Mouse (Mus musculus): ENCODE measurements around the gene Pmepa1.

Gene Pmepa1

GRCm38 (mm10) chr2:173223496-173223895 lies 52.8 kb downstream of the Pmepa1 start:
- no peak for DNase-seq

DNA sequence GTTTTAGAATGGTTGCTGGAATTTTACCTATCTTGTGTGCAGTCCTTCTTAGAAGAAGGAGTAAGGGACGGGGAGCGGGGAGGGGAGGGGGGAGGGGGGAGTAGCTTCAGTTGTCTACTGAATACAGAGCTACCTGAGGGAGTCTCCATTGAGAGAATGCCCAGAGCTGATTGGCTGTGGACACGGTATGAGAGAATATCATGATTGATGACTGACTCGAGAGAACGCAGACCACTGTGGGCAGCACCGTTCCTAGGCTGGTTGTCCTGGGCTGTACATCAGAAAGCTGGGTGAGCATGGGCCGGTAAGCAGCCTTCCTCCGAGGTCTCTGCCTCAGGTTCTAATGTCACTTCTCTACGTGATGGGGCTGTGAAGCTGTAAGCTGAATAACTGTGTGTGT lies 55.6 kb downstream of the Pmepa1 start:
- DNase-seq, result no peak

DNA sequence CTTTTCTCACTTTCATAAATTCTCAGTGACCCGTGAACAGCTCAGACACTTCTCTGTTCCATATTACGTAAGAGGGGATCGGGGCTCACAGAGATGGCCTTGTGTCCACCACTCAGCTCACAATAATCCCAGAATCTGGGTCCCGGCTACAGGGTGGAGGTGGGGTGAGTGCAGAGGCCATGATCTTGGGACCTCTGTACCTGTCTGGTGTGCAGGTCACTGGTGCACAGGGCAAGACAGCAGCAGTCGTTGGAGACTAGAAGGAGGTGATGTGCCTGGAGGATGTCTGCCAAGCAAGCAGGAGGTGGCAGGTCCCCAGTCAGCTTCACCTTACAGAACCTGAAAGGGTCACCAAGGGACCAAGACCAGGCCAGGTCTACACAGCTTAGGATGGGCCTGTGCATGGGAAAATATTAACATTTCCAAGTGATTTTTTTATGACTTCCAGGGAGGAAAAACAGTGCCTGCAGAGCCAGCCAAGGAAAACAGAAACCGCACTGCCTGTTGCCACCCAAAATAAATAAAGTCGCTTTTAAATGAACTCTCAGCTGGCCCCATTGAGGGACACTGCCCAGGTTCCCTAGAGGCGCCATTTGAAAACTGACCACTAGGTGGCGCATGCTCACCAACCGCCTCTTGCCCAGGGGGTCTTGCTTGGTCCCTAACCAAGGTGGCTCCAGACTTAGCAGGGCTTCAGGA lies 56.9 kb downstream of the Pmepa1 start:
- no peak for DNase-seq

GRCm38 (mm10) chr2:173218416-173219141 lies 57.8 kb downstream of the Pmepa1 start, which contains the start of gene Zbp1:
TSS of gene Zbp1 (minus strand) at chr2:173218923.
- DNase-seq, result no peak

- no peak for DNase-seq
Observed at GRCm38 (mm10) chr2:173217763-173218258, 58.5 kb downstream of the Pmepa1 start.

- DNase-seq, result no peak
Observed at GRCm38 (mm10) chr2:173217246-173217645, 59.1 kb downstream of the Pmepa1 start.

- no peak for DNase-seq
Observed at GRCm38 (mm10) chr2:173216840-173217239, 59.5 kb downstream of the Pmepa1 start.

- DNase-seq, result no peak
Observed at GRCm38 (mm10) chr2:173212227-173212626, 64.1 kb downstream of the Pmepa1 start.

DNA sequence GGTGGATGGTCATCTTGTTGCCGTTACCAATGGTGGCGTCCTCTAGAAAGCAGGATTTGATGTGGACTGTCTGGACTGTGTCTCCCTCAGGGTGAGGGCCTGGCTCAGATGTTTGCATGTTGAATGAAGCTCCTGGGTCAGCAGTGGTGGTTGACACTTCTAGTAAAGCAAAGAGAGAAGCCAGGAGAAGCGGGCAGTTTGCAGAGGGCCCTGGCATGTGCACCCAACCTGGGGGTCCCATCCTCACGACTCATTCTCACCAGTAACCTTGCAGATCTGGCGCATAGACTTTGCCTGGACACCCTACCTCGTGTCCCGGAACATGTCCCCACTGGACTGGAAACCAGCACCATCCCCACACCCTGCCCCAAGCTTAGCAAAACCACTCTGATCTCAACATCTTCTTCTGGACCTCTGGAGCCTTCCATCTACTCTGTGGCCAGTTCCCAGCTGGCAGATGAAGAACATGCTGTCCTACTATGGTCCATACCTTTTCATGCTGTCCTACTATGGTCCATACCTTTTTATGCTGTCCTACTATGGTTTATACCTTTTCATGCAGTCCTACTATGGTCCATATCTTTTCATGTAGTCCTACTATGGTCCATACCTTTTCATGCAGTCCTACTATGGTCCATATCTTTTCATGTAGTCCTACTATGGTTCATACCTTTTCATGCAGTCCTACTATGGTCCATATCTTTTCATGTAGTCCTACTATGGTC lies 67.1 kb downstream of the Pmepa1 start:
- no peak for DNase-seq

DNA sequence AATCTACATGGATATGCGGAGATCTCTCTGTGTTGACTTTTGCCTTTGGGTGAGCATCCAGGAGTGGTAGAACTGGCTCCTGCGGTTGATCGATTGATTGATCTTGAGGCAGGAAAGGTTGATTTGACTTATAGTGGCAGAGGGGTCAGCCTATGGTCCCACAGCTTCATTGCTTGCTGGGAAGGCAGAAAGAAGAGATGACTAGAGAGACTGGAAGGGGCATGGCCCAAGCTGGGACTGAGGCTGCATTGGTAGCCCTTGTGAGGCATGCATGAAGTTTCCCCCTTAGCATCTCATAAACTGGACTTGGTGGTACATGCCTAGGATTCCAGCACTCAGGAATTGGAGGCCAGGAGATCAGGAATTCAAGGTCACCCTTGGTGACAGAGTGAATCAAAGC lies 69.3 kb downstream of the Pmepa1 start:
- no peak for DNase-seq

DNA sequence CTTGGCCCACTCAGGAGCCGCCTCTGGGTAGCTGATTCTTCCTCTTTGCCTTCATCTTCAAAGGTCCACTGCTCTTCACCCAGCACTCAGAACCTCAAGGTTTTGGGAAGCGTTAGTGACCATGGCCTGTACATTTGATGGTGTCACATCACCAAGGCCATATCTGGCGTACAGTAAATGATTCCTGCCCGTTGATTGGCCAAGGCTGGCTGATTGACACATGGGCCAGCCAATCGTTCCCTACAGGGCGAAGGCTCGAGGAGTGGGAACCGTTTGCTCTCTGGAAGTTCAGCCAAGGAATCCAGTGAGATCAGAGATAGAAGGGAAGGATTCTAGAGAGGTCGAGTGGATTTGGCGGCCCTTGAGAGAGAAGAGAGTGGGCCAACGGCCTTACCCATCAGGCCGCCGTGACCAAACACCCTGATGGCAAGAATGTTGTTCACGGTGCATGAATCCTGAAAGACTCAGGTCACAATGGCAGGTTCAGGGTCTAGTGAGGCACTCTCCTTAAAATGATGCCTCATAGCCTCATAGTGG lies 70.7 kb downstream of the Pmepa1 start:
- no peak for DNase-seq

DNA sequence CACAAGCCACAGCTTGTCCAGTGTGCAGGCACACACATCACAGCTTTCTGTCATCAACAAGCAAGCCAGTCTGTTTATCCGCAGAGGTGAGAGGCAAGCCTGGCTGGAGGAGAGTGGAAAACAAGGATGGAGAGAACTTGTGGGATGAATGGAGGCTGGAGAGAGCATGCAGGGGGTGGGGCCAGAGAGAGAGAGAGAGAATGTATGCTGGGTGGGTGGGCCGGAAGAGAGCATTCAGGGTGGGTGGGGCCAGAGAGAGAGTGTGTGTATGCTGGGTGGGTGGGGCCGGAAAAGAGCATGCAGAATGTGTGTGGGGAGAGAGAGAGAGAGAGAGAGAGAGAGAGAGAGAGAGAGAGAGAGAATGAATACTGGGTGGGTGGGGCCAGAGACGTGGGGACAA lies 71.7 kb downstream of the Pmepa1 start:
- DNase-seq, result no peak

DNA sequence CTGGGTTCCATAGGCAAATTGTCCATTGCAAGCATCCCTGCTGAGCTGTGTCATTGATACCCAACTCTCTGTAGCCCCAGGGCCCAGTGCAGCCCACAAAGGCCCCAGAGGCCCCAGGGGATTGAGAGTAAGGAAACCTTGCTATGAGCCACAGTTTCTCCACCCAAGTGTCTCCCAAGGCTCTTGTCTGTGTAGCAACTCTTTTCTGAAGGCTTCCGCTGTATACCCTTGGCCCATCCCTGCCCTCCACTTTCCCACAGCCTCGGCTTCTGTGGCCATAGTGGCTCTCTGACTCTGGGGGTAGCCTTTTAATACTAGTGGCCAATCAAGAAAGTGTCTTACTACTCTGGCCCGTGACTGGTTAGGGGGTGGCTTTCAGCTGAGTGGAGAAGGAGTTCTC lies 72.6 kb downstream of the Pmepa1 start:
- DNase-seq, result no peak

DNA sequence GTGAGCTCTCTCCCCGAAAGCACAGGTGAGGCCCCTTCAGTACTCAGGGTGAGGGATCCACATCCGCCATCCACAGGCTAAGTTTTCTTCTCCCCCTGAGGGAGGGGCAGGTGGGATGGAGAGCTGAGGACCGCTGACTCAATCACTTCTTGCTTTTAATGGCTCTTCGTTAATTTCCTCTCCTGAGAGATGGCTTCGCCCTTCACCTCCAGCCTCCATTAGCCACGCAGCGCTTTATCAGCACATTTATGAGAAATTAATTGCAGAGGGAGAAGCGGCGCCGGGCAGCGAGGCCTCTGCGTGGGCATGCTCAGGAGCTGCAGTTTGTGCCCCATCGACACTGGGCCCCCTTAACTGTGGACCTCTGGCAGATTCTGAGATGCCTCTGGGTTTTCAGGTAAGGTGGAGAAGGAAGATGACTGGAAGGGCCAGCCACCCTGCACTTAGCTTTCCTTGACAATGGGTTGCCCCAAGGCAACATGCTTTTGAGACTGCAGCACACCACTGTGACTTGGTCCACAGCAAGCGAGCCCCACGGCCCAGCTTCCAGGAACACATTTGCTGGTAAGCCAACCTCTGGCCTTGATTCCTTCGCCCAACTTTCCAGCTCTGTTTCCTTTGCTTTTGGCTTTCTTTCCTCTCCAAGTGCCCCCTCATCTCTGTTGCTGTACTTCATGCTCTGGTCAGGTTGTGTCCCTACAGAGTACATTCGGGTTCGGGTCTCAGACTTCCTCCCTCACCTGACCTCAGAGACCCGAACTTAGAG lies 73.2 kb downstream of the Pmepa1 start:
- no peak for DNase-seq

DNA sequence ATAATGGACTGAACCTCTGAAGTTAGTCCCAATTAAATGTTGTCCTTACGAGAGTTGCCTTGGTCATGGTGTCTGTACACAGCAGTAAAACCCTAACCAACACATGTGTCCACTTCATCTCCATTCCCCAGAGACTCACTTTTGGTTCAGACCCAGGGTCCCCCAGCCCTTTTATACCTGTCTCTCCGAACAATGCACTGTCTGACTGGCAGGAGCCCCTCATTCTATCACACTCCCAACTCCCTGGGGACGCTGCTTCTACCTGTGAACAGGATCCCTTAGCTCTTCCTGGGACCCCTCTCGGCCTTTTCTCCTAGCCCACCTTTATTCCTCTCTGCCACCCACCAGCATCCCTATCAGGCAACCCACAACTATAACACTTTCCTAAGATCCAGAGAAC lies 81.5 kb downstream of the Pmepa1 start:
- DNase-seq, result no peak

DNA sequence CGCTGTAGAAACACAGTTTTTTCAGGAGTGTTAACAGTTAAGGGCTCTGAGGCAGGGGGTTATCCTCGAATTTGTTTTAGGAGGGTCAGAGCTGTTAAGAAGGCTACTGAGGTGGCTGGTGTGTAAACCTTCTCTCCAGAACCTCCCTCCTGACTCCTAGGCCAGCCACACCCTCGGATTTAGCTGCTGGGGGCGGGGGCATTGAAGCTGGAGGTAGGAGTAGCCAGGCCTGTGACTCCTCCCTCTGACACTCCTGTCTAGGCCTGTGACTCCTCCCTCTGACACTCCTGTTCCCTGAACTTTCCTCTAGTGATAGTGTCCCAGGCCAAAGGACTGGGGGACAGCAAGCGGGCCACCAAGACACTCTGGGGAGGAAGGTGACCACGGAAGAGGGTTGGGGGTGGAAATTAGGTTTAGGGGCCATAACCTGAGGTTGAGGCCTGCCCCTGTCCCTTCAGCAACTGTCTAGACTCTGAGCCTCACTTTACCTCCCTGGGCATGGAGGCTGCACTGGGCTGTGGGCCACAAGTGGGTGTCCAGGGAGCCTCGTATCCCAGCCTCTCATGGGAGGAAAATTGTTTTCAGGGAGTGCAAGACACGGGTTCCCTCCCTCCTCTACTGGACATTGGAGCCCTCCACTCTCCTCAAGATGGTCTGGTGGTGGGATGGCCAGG lies 89.0 kb downstream of the Pmepa1 start:
- DNase-seq, result no peak

DNA sequence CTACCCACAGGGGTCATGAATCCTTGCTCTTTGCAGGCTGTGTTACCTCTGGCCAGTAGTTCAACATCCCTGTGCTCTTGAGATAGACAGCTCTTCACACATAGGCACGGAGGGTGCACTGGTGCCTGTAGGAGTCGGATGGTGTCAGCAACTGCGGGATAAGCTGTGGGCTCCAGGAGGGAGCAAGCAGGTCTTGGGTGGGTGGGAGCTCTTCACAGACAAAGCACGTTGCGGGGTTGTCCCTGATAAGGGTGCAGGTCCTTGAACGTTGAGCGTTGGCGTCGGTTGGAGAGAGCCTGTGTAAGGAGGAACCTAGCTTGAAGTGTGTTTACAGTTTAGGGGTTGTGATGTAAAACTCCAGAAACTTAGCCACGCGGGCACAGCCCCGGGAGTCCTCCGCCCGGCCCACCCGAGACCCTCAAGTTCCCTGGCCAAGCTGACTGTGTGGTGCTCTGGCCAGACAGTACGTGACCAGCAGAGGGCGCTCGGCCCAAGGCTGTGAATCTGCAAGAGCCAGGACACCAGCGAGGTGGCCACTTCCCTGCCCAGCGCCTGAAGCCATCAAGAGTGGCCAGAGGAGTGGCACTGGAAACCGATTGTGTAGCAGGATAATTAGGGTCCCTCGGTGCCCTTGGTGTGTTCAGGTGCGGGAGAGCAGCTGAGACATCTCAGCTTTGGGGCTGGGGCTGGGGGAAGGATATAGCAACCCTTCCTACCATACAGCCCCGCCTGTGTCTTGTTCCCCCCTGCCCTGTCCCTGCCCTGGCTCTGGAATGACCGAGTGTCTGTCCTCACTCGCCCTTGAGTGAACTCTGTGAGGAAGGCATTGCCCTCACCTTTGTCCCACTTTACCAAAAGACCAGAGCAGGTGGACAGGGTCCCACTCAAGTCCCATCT lies 90.0 kb downstream of the Pmepa1 start:
- peak; percentile 52 for DNase-seq

DNA sequence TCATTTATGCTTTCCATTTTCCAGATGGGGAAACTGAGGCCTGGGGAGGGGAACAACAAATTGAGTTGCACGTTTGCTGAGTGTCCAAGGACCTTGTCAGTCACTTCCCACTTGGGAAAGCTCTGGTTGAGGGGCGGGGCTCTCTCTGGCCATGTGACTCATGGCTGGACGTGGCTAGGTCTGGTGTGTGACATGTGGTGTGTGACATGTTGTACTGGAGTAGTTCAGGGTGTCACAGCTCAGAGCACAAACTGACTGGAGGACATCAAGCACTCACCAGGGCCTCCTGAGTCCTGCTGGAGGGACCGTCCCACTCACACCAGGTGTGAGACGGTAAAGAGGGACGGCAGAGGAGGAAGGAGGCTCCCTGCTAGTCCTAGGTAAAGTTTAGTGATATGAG lies 91.1 kb downstream of the Pmepa1 start:
- no peak for DNase-seq

DNA sequence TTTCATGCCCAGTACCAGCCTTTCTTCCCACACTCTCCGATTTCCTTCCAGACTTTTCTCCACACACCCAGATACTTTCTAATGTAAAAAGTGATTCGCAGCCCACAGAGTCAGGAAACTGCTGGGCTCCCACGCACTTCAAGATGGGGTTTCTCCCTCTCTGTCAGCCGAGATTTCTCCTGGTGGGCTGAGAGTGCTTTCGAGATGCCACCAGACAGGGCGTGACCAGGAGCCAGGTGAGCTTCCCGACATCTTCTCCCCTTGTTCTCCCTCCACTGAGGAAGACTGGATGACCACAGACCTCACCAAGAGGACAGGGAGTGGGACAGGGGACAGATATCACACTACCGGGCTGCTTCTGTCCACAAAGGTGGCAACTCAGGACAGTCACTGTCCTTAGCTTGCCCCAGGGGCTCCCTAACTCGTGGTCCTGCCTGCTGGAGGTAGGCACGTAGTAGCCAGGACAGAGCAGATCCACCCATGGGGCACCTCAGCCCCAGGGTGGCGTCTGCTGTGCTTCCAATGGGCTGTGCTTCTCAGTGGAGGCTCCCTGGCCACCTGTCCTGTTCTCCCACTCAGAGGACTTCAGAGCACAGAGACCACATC lies 91.8 kb downstream of the Pmepa1 start:
- no peak for DNase-seq

DNA sequence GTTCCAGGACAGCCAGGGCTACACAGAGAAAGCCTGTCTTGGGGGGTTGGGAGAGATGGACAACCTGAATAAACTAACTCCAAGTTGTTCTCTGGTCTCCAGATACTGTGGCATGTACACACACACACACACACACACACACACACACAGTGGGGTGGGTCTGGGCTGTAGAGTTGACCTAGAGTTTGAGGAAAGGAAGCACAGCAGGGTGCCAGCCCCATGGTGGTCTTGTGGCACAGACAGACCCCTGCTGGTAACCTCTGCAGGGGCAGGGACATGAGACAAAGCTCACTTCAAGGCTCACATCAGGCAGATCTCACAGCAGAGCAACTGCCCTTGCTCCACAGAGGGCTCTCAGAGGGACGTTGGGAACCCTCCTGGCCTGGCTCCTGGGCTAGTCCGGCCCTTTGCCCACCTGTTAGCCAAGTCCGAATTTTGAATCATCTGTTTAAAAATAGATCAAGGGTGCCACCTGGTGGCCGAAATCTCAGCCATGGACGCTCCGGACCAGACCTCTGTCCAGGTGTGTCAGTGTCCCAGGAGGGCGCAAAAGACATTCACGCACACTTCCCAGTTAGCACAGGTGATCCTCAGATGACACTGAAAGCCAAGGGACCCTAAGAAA lies 92.4 kb downstream of the Pmepa1 start:
- no peak for DNase-seq
